Mouse (Mus musculus) liver, embryonic 14.5 days (tissue): Measurements from ENCODE around the gene Ddc. TPM values are rescaled to one million over a fixed set of nuclear protein-coding genes. Genes with fewer than 3 reads are reported as not detected.

Experiments
- ATAC-seq: fragments of 200-750 bp; cut with Nextera tagmentation; 2 replicates; pipeline ENCODE4 v1.8.0; 2017; ENCODE audit warnings: moderate number of reproducible peaks, mild to moderate bottlenecking, moderate library complexity; ENCODE audit not compliant: insufficient read depth
- DNase-seq, 3 experiments: peaks; one replicate each; pipeline ENCODE4 v3.0.0-alpha.2; 2012 to 2013; ENCODE audit warnings: low read depth in 3 of 3, low spot score in 3 of 3
- H3K27ac ChIP-seq: fragments of 300-500 bp; sonication (generic); 2 replicates; pipeline ENCODE4 v1.5.1; 2014; ENCODE audit warnings: moderate library complexity, mild to moderate bottlenecking, control low read depth, inconsistent platforms
- H3K27me3 ChIP-seq: fragments of 300-500 bp; sonication (generic); 2 replicates; pipeline ENCODE4 v1.6.1; 2014; ENCODE audit warnings: mild to moderate bottlenecking, low read length, moderate library complexity; ENCODE audit not compliant: control insufficient read depth, insufficient read depth
- H3K36me3 ChIP-seq: fragments of 300-500 bp; sonication (generic); replicated peaks from 2 replicates; pipeline ENCODE4 v1.6.1; 2014; ENCODE audit warnings: low read depth; ENCODE audit not compliant: control insufficient read depth, insufficient read depth
- H3K4me1 ChIP-seq, 2 experiments: fragments of 200-500 bp in 1 of 2; fragments of 300-500 bp in 1 of 2; sonication (generic) in 1 of 2; replicated peaks; 2 replicates each; pipeline ENCODE4 v1.6.1; 2012 to 2014; ENCODE audit warnings: antibody characterized with exemption in 1 of 2, inconsistent platforms in 1 of 2, low read length in 1 of 2; ENCODE audit not compliant: control insufficient read depth in 2 of 2, insufficient read depth in 2 of 2
- H3K4me2 ChIP-seq: fragments of 300-500 bp; sonication (generic); 2 replicates; pipeline ENCODE4 v1.6.1; 2014; ENCODE audit warnings: low read depth, mild to moderate bottlenecking, control low read depth, moderate library complexity
- H3K4me3 ChIP-seq, 2 experiments: fragments of 200-500 bp in 1 of 2; fragments of 300-500 bp in 1 of 2; sonication (generic) in 1 of 2; 2 replicates each; pipeline ENCODE4 v1.5.1; 2012 to 2014; ENCODE audit warnings: low read depth in 2 of 2, low read length in 2 of 2, mild to moderate bottlenecking in 2 of 2, control low read depth in 1 of 2, inconsistent platforms in 1 of 2, moderate library complexity in 1 of 2; ENCODE audit not compliant: insufficient read depth in 1 of 2
- H3K9ac ChIP-seq: fragments of 300-500 bp; sonication (generic); replicated peaks from 2 replicates; pipeline ENCODE4 v1.6.1; 2014; ENCODE audit warnings: mild to moderate bottlenecking, control low read depth, moderate library complexity
- H3K9me3 ChIP-seq: fragments of 300-500 bp; sonication (generic); 2 replicates; pipeline ENCODE4 v1.6.1; 2016; ENCODE audit warnings: low read length, mixed read lengths; ENCODE audit not compliant: control insufficient read depth
- CTCF ChIP-seq: IDR thresholded peaks from 2 replicates; pipeline ENCODE4 v1.5.1; 2016; ENCODE audit warnings: antibody characterized with exemption, low read depth, control low read depth
- EP300 ChIP-seq: IDR thresholded peaks from 2 replicates; pipeline ENCODE4 v1.6.1; 2016; ENCODE audit warnings: antibody characterized with exemption, low read depth
- WGBS: fragments of 180-500 bp; shearing (Covaris S2); extraction: QIAGEN DNeasy Blood & Tissue Kit; methylation state at CpG from one replicate; pipeline ENCODE4 v1.1.7; 2014; ENCODE audit not compliant: insufficient replicate concordance; 5-methylcytosine and 5-hydroxymethylcytosine counted together
- polyA plus RNA-seq, 2 experiments: library from polyadenylated mRNA; depleted of rRNA in 1 of 2; stranded (reverse) in 1 of 2; unstranded in 1 of 2; fragments of >200 nt; fragmentation: Nextera tagmentation in 1 of 2; extraction: Ambion mirVana in 1 of 2; gene quantifications; 2 replicates each; pipeline versions ENCODE4 v1.2.1 to v1.2.3; 2012 to 2014

Gene Ddc
- polyA plus RNA-seq, 2 experiments: 4.3 to 7.4 TPM

DNA sequence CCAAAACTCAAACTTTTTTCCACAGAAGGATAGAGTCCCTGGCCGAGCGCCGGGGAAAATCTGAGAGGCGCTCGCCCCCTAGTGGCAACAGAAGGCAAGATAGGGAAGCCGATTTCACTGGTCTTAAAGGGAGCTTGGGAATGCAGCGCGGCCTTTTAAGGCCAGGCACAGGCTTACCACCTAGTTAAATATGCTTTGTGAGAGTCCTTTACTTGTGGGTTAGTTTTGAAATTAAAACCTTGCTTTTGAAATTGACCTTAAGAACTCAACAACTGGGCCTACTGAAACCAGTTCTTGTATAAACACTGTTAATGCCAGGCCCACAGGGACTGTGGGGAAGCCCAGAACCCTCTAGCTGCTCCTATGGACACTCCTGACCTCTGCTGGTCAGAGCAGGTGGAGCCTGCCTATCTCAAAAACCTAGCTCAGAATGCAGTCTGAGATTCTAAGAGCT, 109.4 kb downstream of the Ddc start:
- peak; percentile 86 for ATAC-seq
- TF ChIP-seq EP300 (0 out of 2 replicates have a peak, but pooled peaks have one; percentile 7), CTCF (peak; percentile 81)
- Histone ChIP-seq H3K4me2 (peak overlapping the region; percentile 48), H3K4me1 (no peaks in the 10 kb centered on the region), H3K27ac (no peak overlapping the region), H3K9ac (no peak overlapping the region), H3K36me3 (no peaks in the 10 kb centered on the region), H3K9me3 (no peaks in the 10 kb centered on the region), H3K27me3 (no peaks in the 10 kb centered on the region), H3K4me3 (no peak overlapping the region)
- DNase-seq: peak; percentile 55 to 64 (median 61)
- WGBS: under 1% methylated on average over 8 of the region's 8 CpGs

DNA sequence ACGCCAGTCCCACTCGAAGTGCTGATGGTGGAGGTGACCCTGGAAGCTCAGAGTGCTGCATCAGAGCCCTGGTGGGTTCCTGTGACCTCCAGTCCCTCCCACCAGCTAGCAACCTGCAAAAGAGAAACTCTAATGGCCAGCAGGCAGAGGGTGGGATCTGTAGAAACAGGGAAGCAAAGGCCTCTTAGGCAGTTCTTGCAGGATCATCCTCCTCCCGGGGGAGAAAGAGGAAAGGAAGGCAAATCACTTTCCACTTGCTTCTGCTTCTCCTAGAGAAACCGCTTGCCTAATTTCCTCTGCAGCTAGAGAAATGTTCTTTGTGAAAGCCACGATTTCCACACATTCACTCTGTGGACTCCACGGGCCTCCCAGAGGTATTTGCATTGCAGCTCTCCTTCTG, 112.5 kb downstream of the Ddc start:
- Histone ChIP-seq H3K27ac (no peak overlapping the region), H3K27me3 (no peaks in the 10 kb centered on the region), H3K36me3 (no peaks in the 10 kb centered on the region), H3K4me1 (no peaks in the 10 kb centered on the region), H3K9ac (no peak overlapping the region), H3K4me3 (no peak overlapping the region), H3K9me3 (no peaks in the 10 kb centered on the region), H3K4me2 (no peak overlapping the region)
- DNase-seq: no peak
- 33% methylated on average over 6 of the region's 6 CpGs for WGBS
- ATAC-seq: no peak
- TF ChIP-seq CTCF: no peak
- no peak for TF ChIP-seq EP300

DNA sequence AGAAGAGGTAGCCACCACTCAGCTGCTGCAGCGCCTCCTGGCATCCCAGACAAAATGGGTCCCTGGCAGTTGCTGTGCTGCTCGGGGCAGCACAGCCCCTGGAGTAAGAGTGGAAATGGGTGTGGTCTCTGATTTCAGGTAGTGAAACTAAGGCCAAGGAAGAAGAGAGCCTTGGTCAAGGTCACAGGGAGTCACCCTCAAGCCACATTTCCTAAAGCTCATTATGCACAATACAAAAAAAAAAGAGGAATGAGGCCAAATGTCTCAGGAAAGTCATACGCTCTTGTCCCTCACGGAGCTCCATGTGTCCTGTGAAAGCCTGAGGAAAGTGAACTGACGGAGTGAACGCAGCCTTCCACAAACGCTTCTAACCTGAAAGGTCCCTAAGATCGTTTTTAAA, 116.2 kb downstream of the Ddc start:
- H3K4me2 ChIP-seq: no peak overlapping the region
- H3K27ac ChIP-seq: no peak overlapping the region
- H3K9me3 ChIP-seq: no peaks in the 10 kb centered on the region
- H3K36me3 ChIP-seq: no peaks in the 10 kb centered on the region
- TF ChIP-seq EP300 (no peak), CTCF (no peak)
- H3K4me3 ChIP-seq: no peak overlapping the region
- 72% methylated on average over 8 of the region's 8 CpGs for WGBS
- H3K4me1 ChIP-seq: no peaks in the 10 kb centered on the region
- H3K9ac ChIP-seq: no peak overlapping the region
- no peaks in the 10 kb centered on the region for H3K27me3 ChIP-seq
- ATAC-seq (no peak), DNase-seq (no peak)

DNA sequence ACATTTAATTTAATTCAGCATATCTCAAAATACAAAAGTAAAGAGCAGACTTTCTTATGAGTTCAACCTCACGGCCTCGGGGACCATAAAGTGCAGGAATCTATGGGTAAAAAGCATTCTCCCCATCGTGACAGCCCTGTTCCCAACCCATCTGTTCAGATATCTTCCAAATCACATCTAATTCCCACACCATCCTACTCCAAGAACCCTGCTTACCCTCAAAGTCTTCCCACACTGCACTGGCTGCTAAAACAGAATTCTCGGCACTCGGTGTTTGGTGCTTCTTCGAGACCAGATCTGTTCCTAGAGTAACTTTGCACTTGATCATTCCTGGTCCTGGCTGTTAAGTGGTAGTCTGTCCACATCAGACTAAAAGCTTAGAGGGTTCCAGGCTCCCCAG, 119.6 kb downstream of the Ddc start:
- no peak overlapping the region for H3K27ac ChIP-seq
- no peaks in the 10 kb centered on the region for H3K36me3 ChIP-seq
- no peaks in the 10 kb centered on the region for H3K9me3 ChIP-seq
- H3K4me2 ChIP-seq: no peak overlapping the region
- H3K9ac ChIP-seq: no peak overlapping the region
- DNase-seq: no peak
- WGBS: 81% methylated on average over 6 of the region's 6 CpGs
- TF ChIP-seq EP300 (no peak), CTCF (no peak)
- H3K4me1 ChIP-seq: no peaks in the 10 kb centered on the region
- no peak for ATAC-seq
- no peak overlapping the region for H3K4me3 ChIP-seq
- no peaks in the 10 kb centered on the region for H3K27me3 ChIP-seq

DNA sequence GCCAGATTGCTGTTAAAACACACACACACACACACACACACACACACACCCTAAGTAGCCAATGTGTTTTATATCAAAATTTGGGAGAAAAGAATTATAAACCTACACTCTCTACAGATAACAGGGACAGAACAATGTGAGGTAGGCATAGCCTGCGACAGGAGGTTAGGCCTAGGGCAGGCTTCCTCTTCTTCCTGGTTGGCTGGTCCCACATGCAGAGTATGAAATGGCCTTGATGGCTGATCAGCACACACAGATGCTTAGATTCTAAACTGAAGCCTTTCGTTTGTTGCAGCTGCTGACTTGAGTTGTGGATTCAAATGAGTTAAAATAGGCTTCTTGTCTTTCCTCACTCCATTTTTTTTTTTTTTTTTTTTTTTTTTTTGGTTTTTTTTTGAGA, 120.1 kb downstream of the Ddc start:
- WGBS: 63% methylated on average over 2 of the region's 2 CpGs
- DNase-seq (no peak), ATAC-seq (no peak)

DNA sequence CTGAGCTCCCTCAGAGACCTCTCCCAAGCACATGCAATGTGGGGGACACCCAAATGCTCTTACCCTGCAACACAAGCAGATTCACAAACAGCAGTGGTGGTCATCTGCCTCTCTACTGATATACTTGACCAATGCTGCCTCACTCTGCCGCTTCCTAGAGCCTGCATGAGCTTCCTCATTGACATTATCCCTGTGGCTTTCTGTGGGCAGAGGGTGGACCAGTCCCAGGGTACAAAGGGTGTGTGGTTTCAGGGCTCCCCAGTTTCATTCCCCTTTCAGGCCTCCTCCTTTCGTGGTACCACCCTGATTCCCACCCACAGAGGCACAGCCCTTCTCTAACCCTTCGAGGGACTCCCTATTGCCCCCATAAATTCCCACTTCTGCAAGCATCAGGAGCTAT, 120.7 kb downstream of the Ddc start:
- no peak overlapping the region for H3K27ac ChIP-seq
- H3K36me3 ChIP-seq: no peaks in the 10 kb centered on the region
- no peaks in the 10 kb centered on the region for H3K4me1 ChIP-seq
- H3K9ac ChIP-seq: no peak overlapping the region
- no peak overlapping the region for H3K4me3 ChIP-seq
- TF ChIP-seq EP300 (no peak), CTCF (no peak)
- WGBS: 39% methylated on average over 3 of the region's 3 CpGs
- no peaks in the 10 kb centered on the region for H3K27me3 ChIP-seq
- ATAC-seq: no peak
- H3K4me2 ChIP-seq: no peak overlapping the region
- no peak for DNase-seq
- H3K9me3 ChIP-seq: no peaks in the 10 kb centered on the region

More for the DNA sequence above, 120.1 kb downstream of the Ddc start:
- Histone ChIP-seq H3K9ac (no peak overlapping the region), H3K27ac (no peak overlapping the region), H3K4me3 (no peak overlapping the region), H3K4me2 (no peak overlapping the region), H3K4me1 (no peaks in the 10 kb centered on the region), H3K9me3 (no peaks in the 10 kb centered on the region), H3K36me3 (no peaks in the 10 kb centered on the region), H3K27me3 (no peaks in the 10 kb centered on the region)
- no peak for TF ChIP-seq EP300
- TF ChIP-seq CTCF: no peak
